Mouse (Mus musculus): ENCODE results near the gene Gpc1. TPM values are rescaled to one million over a fixed set of nuclear protein-coding genes. Genes with fewer than 3 reads are reported as not detected.
A peak's percentile ranks its signal among the peaks of the same experiment; 100 is the strongest.

Gene Gpc1
- 100 to 1,000 TPM; 239 to 251 TPM for total RNA-seq (2021)
- long read RNA-seq, experiment 1, full-length matches to known transcripts, result 416 of 515 reads
- long read RNA-seq, experiment 1, partial matches to known transcripts, result 92 of 515 reads
- long read RNA-seq, experiment 1, other reads (novel, unspliced or antisense), result 7 of 515 reads
- long read RNA-seq, experiment 2, full-length matches to known transcripts, result 636 of 771 reads
- long read RNA-seq, experiment 2, partial matches to known transcripts, result 126 of 771 reads
- long read RNA-seq, experiment 2, other reads (novel, unspliced or antisense), result 9 of 771 reads

GRCm38 (mm10) chr1:92831188-92832001 lies at the start of gene Gpc1:
TSS of gene Gpc1 (plus strand) at chr1:92831645.
- intact Hi-C loops (cut with DNase I; ENCODE audit: low total_unique reads), result loop anchor here (5.0 kb wide), 1 partner anchor 134 kb away; no protein-coding TSS in a partner anchor

GRCm38 (mm10) chr1:92781862-92782261 lies 49.6 kb upstream of the Gpc1 start:
- DNase-seq, result no peak
- intact Hi-C loops (cut with DNase I; ENCODE audit: low total_unique reads), result no loop called here

More at GRCm38 (mm10) chr1:92831188-92832001, at the start of gene Gpc1:
- peak; percentile 81 for DNase-seq

- intact Hi-C loops (cut with DNase I; ENCODE audit: low total_unique reads), result no loop called here
- peak; percentile 27 for DNase-seq
These were observed 48.9 kb upstream of the Gpc1 start for GRCm38 (mm10) chr1:92782587-92782986.

GRCm38 (mm10) chr1:92787221-92787620 lies 44.2 kb upstream of the Gpc1 start:
- DNase-seq, result peak; percentile 73

GRCm38 (mm10) chr1:92788049-92788448 lies 43.4 kb upstream of the Gpc1 start:
- intact Hi-C loops (cut with DNase I; ENCODE audit: low total_unique reads), result no loop called here
- no peak for DNase-seq

More at GRCm38 (mm10) chr1:92787221-92787620, 44.2 kb upstream of the Gpc1 start:
- intact Hi-C loops (cut with DNase I; ENCODE audit: low total_unique reads), result no loop called here

- intact Hi-C loops (cut with DNase I; ENCODE audit: low total_unique reads), result no loop called here
- DNase-seq, result no peak
These were observed 40.8 kb upstream of the Gpc1 start for GRCm38 (mm10) chr1:92790628-92791027.

GRCm38 (mm10) chr1:92791070-92791831 lies 40.2 kb upstream of the Gpc1 start:
- no peak for DNase-seq
- intact Hi-C loops (cut with DNase I; ENCODE audit: low total_unique reads), result no loop called here

- no peak for DNase-seq
- intact Hi-C loops (cut with DNase I; ENCODE audit: low total_unique reads), result no loop called here
These were observed 37.7 kb upstream of the Gpc1 start for GRCm38 (mm10) chr1:92793781-92794180.

- no peak for DNase-seq
- intact Hi-C loops (cut with DNase I; ENCODE audit: low total_unique reads), result no loop called here
These were observed 33.0 kb upstream of the Gpc1 start for GRCm38 (mm10) chr1:92798425-92798824.

GRCm38 (mm10) chr1:92799653-92800052 lies 31.8 kb upstream of the Gpc1 start:
- intact Hi-C loops (cut with DNase I; ENCODE audit: low total_unique reads), result no loop called here
- no peak for DNase-seq

GRCm38 (mm10) chr1:92802362-92802761 lies 29.1 kb upstream of the Gpc1 start:
- intact Hi-C loops (cut with DNase I; ENCODE audit: low total_unique reads), result no loop called here
- no peak for DNase-seq

GRCm38 (mm10) chr1:92803376-92803775 lies 28.1 kb upstream of the Gpc1 start:
- intact Hi-C loops (cut with DNase I; ENCODE audit: low total_unique reads), result no loop called here
- DNase-seq, result no peak

- DNase-seq, result no peak
- intact Hi-C loops (cut with DNase I; ENCODE audit: low total_unique reads), result no loop called here
These were observed 26.3 kb upstream of the Gpc1 start for GRCm38 (mm10) chr1:92805181-92805580.

GRCm38 (mm10) chr1:92805836-92806235 lies 25.6 kb upstream of the Gpc1 start:
- intact Hi-C loops (cut with DNase I; ENCODE audit: low total_unique reads), result no loop called here
- no peak for DNase-seq

GRCm38 (mm10) chr1:92806720-92807119 lies 24.7 kb upstream of the Gpc1 start:
- intact Hi-C loops (cut with DNase I; ENCODE audit: low total_unique reads), result no loop called here

GRCm38 (mm10) chr1:92809621-92810020 lies 21.8 kb upstream of the Gpc1 start:
- intact Hi-C loops (cut with DNase I; ENCODE audit: low total_unique reads), result no loop called here
- DNase-seq, result no peak

More at GRCm38 (mm10) chr1:92806720-92807119, 24.7 kb upstream of the Gpc1 start:
- DNase-seq, result no peak

GRCm38 (mm10) chr1:92814319-92814718 lies 17.1 kb upstream of the Gpc1 start:
- no peak for DNase-seq
- intact Hi-C loops (cut with DNase I; ENCODE audit: low total_unique reads), result no loop called here

GRCm38 (mm10) chr1:92815100-92815499 lies 16.3 kb upstream of the Gpc1 start:
- DNase-seq, result no peak
- intact Hi-C loops (cut with DNase I; ENCODE audit: low total_unique reads), result no loop called here

GRCm38 (mm10) chr1:92815756-92816294 lies 15.6 kb upstream of the Gpc1 start:
- DNase-seq, result no peak
- intact Hi-C loops (cut with DNase I; ENCODE audit: low total_unique reads), result no loop called here
